Mouse (Mus musculus) layer of hippocampus, adult 11-12 months (tissue): ENCODE measurements around the gene Cdr1.

Source experiments
- DNase-seq: peaks from one replicate; pipeline ENCODE4 v3.0.0; 2022; ENCODE audit warnings: low spot score

Cdr1 gene

DNA sequence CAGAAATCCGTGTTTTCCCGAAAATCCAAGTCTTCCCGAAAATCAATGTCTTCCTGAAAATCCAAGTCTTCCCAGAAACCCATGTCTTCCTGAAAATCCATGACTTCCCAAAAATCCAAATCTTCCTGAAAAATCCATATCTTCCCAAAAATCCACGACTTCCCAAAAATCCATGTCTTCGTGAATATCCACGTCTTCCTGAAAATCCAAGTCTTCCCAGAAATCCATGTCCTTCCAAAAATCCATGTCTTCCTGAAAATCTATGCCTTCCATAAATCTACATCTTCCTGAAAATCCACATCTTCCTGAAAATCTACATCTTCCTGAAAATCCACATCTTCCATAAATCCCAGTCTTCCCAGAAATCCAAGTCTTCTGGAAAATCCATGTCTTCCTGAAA is at the start of gene Cdr1:
TSS of gene Cdr1 (minus strand) at position 101 of the 400 bp plus-strand sequence.
- no peak for DNase-seq

DNA sequence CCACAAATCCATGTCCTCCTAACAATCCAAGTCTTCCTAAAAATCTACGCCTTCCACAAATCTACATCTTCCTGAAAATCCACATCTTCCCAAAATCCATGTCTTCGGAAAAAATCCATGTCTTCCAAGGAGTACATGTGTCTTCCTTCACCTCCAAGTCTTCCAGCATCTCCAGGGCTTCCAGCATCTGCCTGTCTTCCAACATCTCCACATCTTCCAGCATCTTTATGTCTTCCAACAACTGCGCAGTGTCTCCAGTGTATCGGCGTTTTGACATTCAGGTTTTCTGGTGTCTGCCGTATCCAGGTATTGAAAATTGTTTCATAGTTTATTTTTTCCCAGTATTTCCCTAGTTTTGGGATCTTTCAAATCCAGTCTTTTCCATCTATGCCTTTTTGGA is 511 bp upstream of the Cdr1 start:
- no peak for DNase-seq

GRCm38 (mm10) chrX:61166519-61166918 is 18.8 kb downstream of the Cdr1 start:
- DNase-seq = no peak

DNA sequence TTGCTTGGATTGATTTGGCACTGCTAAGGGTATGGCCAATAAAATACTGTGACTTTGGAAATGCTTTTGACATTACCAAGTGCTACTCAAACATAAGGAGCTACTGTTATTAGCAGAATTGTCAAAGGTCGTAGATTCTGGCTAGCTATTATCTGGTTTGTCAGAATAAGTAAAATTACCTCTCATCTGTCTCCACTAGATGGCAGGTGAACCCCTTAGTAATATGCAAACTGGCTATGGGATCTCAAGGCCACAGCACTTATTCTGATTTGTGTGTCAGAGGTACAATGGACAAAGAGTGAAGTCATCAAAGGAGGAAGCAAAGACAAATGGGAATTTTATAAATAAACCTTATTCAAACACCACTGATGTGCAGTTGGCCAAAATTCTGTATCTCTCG is 24.1 kb downstream of the Cdr1 start:
- DNase-seq = no peak

- DNase-seq = no peak
Observed at GRCm38 (mm10) chrX:61154657-61155256, 30.6 kb downstream of the Cdr1 start.

DNA sequence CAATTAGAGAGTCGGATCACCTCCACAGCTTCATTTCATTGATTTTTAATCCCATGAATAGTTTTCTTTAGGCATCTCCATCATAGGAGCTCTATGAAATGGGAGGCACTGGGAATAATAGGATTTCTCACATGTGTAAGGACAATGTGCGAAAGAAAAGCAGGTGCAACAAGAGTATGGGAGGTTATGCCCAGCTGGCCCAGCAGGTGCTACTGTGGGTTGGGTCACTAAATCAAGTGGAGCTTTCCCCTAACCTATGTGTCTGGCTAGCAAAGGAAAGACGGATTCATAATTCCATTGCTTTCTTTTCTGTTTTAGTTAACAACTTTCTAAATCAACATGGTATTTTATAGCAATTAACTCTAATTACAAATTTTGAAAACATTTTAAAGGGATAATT is 31.1 kb downstream of the Cdr1 start:
- DNase-seq = no peak

DNA sequence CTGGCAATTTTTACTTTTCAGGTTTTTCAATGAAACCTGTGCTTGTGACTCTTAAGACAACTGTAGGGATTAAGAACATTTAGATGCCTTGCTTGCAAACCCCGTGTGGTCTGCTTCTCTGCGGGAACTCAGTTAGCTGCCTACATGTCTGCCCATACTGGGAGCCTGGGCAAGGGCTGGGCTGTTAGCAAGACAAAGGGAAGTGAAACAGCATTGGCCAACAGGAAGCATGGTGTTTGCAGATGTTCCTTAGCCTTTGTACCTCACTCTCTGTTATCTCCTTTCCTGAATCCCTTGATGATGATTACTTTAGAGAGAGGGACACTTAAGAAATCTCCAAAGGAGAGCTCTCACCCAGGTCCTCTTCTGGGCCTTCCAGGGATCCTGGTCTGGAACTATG is 38.8 kb downstream of the Cdr1 start:
- DNase-seq = no peak

- DNase-seq = no peak
Observed at GRCm38 (mm10) chrX:61145416-61145815, 39.9 kb downstream of the Cdr1 start.

DNA sequence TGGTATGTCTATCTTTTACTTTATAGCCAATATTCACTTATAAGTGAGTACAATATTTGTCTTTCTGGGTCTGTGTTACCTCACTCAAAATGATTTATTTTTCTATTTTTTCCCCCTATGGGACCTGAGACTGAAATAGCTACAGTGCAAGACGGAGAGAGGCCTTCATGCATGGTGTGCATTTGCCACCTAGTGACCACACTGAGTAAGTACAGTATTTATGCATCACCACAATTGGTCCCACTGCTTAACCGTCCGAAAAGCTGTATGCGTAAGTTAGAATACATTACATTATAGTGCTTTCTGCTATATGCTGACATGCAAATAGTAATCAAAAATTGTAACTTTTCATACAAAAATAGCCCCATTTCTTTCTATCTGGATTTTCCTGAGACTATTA is 50.8 kb downstream of the Cdr1 start:
- no peak for DNase-seq
